Mouse (Mus musculus): ENCODE measurements around the gene Pink1. TPM values are rescaled to one million over a fixed set of nuclear protein-coding genes. Genes with fewer than 3 reads are reported as not detected.

The Pink1 gene
- polyA plus RNA-seq, 1 experiment from 2014 or later, result 24.1 TPM

DNA sequence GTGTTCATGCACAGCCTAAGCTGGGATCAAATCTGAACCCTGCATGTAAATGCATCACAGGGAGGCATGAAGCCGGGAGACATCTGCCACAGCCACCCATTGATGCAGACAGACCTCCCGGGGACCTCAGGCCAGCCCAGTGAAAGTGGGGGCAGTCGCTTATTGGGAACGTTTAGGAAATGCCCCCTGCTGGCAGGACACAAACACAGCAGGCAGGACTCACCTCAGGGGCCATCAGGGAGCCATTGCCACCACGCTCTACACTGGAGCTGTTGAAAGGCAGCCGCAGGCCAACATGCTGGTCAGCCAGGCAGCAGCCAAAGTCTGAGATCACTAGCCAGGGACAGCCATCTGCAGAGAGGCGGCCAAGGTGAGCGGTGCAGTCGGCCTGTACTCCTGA lies 10.3 kb downstream of the Pink1 start:
- no peaks in the 10 kb centered on the region for H3K4me1 ChIP-seq (ENCODE audit: control insufficient read depth, insufficient read depth, low read length)
- H3K9ac ChIP-seq (replicated peaks; ENCODE audit: low read depth, low read length), result no peak overlapping the region
- no peaks in the 10 kb centered on the region for H3K9me3 ChIP-seq (ENCODE audit: control insufficient read depth, low read depth, low read length)
- H3K4me2 ChIP-seq (replicated peaks; ENCODE audit: low read depth, low read length), result no peak overlapping the region
- WGBS, result 73% methylated on average over 9 of the region's 9 CpGs
- peaks cover 22% of the 10 kb centered on the region; the same call in 1 of the 2 replicates for H3K36me3 ChIP-seq (ENCODE audit: control insufficient read depth, insufficient read depth, low read length)
- H3K4me3 ChIP-seq (ENCODE audit: low read depth, low read length), result no peak overlapping the region
- H3K27me3 ChIP-seq (ENCODE audit: control insufficient read depth, insufficient read depth, low read length), result no peaks in the 10 kb centered on the region
- ATAC-seq (ENCODE audit: insufficient number of reproducible peaks, insufficient read depth, low FRiP score, low read depth), result no peak
- H3K27ac ChIP-seq (ENCODE audit: low read length), result no peak overlapping the region

DNA sequence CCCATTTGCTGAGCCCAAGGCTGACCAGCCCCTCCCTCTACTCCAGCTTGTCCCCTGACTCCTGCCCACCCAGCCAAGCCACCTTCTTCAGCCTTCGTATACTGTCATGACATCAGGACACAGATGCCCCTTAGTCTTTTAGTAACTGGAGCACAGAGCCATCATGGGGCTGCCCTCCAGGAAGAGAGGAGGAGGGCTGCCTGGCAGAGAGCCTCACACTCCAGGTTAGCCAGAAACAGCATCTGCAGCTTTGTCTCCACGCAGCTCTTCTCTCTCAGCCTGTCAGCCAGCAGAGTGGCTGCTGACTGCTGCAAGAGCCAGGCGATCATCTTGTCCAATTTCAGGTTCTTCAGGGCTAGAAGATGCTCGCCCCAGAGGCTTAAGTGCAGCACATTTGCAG lies 12.3 kb downstream of the Pink1 start:
- H3K4me1 ChIP-seq (ENCODE audit: control insufficient read depth, insufficient read depth, low read length), result no peaks in the 10 kb centered on the region
- H3K27ac ChIP-seq (ENCODE audit: low read length), result no peak overlapping the region
- no peak overlapping the region for H3K4me2 ChIP-seq (replicated peaks; ENCODE audit: low read depth, low read length)
- no peaks in the 10 kb centered on the region for H3K9me3 ChIP-seq (ENCODE audit: control insufficient read depth, low read depth, low read length)
- no peak overlapping the region for H3K9ac ChIP-seq (replicated peaks; ENCODE audit: low read depth, low read length)
- ATAC-seq (ENCODE audit: insufficient number of reproducible peaks, insufficient read depth, low FRiP score, low read depth), result no peak
- 91% methylated on average over 4 of the region's 4 CpGs for WGBS
- peaks cover 39% of the 10 kb centered on the region for H3K36me3 ChIP-seq (ENCODE audit: control insufficient read depth, insufficient read depth, low read length)
- no peak overlapping the region for H3K4me3 ChIP-seq (ENCODE audit: low read depth, low read length)
- no peaks in the 10 kb centered on the region for H3K27me3 ChIP-seq (ENCODE audit: control insufficient read depth, insufficient read depth, low read length)

DNA sequence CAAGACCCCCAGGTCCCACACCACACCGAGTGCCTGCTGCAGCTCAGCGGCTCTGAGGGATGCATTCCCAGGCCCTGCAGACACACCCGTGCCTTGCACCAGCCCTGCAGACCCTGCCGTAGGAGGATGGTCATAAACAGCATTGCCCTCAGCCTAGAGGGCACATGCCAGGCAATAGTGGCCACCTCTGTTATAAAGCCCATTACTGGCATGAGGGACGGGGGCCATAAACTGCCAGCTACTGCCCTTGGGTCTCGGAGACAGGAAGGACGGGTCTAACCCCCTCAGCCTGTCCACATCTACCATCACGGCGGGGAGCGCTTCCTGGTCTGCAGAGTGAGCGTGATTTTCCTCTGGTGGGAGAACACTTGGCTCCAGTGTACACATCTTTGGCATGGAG lies 13.1 kb downstream of the Pink1 start:
- no peaks in the 10 kb centered on the region for H3K27me3 ChIP-seq (ENCODE audit: control insufficient read depth, insufficient read depth, low read length)
- 86% methylated on average over 11 of the region's 11 CpGs for WGBS

DNA sequence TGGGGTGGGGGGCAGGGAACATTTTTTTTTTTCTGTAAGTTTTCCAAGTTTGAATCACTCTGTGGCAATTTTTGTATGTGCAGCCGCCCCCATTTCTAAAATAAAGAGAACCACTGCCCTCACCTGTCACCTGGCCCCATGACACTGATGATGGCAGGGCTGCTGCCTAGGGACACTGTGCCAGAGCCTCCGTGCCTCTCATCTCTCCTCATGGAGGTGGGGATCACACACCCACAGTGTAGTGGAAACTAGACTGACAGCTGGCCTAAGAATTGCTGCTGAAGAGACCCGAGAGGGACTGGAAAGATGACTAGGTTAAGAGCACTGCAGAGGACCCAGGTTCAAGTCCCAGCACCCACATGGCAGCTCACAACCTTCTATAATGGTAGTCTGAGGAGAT lies 14.0 kb downstream of the Pink1 start:
- peaks cover 53% of the 10 kb centered on the region for H3K36me3 ChIP-seq (ENCODE audit: control insufficient read depth, insufficient read depth, low read length)
- ATAC-seq (ENCODE audit: insufficient number of reproducible peaks, insufficient read depth, low FRiP score, low read depth), result no peak
- no peaks in the 10 kb centered on the region for H3K27me3 ChIP-seq (ENCODE audit: control insufficient read depth, insufficient read depth, low read length)
- no peak overlapping the region for H3K27ac ChIP-seq (ENCODE audit: low read length)
- no peak overlapping the region for H3K4me3 ChIP-seq (ENCODE audit: low read depth, low read length)
- WGBS, result 91% methylated on average over 3 of the region's 3 CpGs
- no peaks in the 10 kb centered on the region for H3K4me1 ChIP-seq (ENCODE audit: control insufficient read depth, insufficient read depth, low read length)
- no peak overlapping the region for H3K9ac ChIP-seq (replicated peaks; ENCODE audit: low read depth, low read length)
- H3K9me3 ChIP-seq (ENCODE audit: control insufficient read depth, low read depth, low read length), result no peaks in the 10 kb centered on the region
- no peak overlapping the region for H3K4me2 ChIP-seq (replicated peaks; ENCODE audit: low read depth, low read length)

More for the DNA sequence above, 13.1 kb downstream of the Pink1 start:
- no peaks in the 10 kb centered on the region for H3K4me1 ChIP-seq (ENCODE audit: control insufficient read depth, insufficient read depth, low read length)
- no peak for ATAC-seq (ENCODE audit: insufficient number of reproducible peaks, insufficient read depth, low FRiP score, low read depth)
- H3K4me2 ChIP-seq (replicated peaks; ENCODE audit: low read depth, low read length), result no peak overlapping the region
- H3K9me3 ChIP-seq (ENCODE audit: control insufficient read depth, low read depth, low read length), result no peaks in the 10 kb centered on the region
- H3K9ac ChIP-seq (replicated peaks; ENCODE audit: low read depth, low read length), result no peak overlapping the region
- H3K27ac ChIP-seq (ENCODE audit: low read length), result no peak overlapping the region
- H3K36me3 ChIP-seq (ENCODE audit: control insufficient read depth, insufficient read depth, low read length), result peaks cover 45% of the 10 kb centered on the region
- H3K4me3 ChIP-seq (ENCODE audit: low read depth, low read length), result no peak overlapping the region

DNA sequence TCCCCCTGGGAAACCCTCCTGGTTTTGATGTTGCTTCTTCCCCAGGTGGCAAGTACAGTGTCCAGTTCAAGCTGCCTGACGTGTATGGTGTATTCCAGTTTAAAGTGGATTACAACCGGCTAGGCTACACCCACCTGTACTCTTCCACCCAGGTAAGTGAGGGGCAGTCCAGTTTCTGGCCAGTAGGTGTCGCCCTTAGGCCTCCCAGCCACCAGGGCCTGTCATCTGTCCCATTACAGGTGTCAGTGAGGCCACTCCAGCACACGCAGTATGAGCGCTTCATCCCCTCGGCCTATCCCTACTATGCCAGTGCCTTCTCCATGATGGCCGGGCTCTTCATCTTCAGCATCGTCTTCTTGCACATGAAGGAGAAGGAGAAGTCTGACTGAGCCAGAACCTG lies 14.5 kb downstream of the Pink1 start:
- ATAC-seq (ENCODE audit: insufficient number of reproducible peaks, insufficient read depth, low FRiP score, low read depth), result peak; percentile 35; the same call in 1 of the 2 replicates
- Histone ChIP-seq H3K27ac (ENCODE audit: low read length) (no peak overlapping the region), H3K4me1 (ENCODE audit: control insufficient read depth, insufficient read depth, low read length) (no peaks in the 10 kb centered on the region), H3K36me3 (ENCODE audit: control insufficient read depth, insufficient read depth, low read length) (peaks cover 55% of the 10 kb centered on the region), H3K27me3 (ENCODE audit: control insufficient read depth, insufficient read depth, low read length) (no peaks in the 10 kb centered on the region), H3K9me3 (ENCODE audit: control insufficient read depth, low read depth, low read length) (no peaks in the 10 kb centered on the region), H3K4me2 (replicated peaks; ENCODE audit: low read depth, low read length) (no peak overlapping the region), H3K4me3 (ENCODE audit: low read depth, low read length) (no peak overlapping the region), H3K9ac (replicated peaks; ENCODE audit: low read depth, low read length) (no peak overlapping the region)
- 60% methylated on average over 8 of the region's 8 CpGs for WGBS

DNA sequence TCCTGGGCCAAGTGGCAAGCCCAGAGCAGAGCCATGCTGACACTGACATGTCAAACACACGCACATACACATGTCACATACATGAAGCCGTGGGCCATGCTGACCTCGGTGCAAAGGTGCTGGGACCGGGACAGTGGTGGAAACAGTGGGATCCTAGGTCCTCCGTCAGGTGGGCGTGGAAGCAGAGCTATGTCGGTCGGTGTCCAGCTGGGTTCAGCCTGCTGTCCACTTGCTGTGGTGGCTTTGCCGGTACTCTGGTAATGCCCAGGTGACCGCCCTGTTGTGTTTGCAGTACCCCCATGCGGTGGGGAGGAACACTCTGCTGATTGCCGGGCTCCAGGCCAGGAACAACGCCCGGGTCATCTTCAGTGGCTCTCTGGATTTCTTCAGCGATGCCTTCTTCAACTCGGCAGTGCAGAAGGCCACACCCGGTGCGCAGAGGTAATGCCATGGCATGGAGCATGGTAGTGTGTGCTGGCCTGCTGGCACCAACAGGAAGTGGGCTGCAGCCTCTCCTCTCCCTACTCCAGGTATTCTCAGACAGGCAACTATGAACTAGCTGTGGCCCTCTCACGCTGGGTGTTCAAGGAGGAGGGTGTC lies 15.7 kb downstream of the Pink1 start:
- Histone ChIP-seq H3K9ac (replicated peaks; ENCODE audit: low read depth, low read length) (no peak overlapping the region), H3K4me3 (ENCODE audit: low read depth, low read length) (no peak overlapping the region), H3K4me1 (ENCODE audit: control insufficient read depth, insufficient read depth, low read length) (no peaks in the 10 kb centered on the region; the same call in 1 of the 2 replicates), H3K4me2 (replicated peaks; ENCODE audit: low read depth, low read length) (no peak overlapping the region), H3K36me3 (ENCODE audit: control insufficient read depth, insufficient read depth, low read length) (peaks cover 55% of the 10 kb centered on the region), H3K27me3 (ENCODE audit: control insufficient read depth, insufficient read depth, low read length) (no peaks in the 10 kb centered on the region), H3K27ac (ENCODE audit: low read length) (no peak overlapping the region), H3K9me3 (ENCODE audit: control insufficient read depth, low read depth, low read length) (no peaks in the 10 kb centered on the region)
- ATAC-seq (ENCODE audit: insufficient number of reproducible peaks, insufficient read depth, low FRiP score, low read depth), result no peak
- 95% methylated on average over 19 of the region's 19 CpGs for WGBS

DNA sequence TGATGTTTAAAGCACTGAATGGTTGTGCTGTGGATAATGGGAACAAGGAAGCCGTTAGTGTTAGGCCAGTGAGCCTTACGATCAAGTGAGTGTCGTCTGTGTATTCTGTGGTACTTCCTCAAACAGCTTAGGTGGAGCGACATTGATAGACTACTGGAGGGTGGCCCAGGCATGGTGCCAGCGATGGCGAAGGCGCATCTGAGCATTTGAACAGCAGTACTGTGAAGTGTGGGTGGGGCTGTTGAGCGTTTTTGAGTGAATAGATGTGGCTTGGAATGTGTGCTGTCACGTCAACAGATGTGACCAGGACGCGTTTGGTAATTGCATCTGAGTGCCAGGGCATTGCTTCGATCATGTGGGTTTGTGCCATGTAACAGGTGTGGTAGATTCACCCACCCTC lies 18.4 kb downstream of the Pink1 start:
- H3K36me3 ChIP-seq (ENCODE audit: control insufficient read depth, insufficient read depth, low read length), result peaks cover 51% of the 10 kb centered on the region

DNA sequence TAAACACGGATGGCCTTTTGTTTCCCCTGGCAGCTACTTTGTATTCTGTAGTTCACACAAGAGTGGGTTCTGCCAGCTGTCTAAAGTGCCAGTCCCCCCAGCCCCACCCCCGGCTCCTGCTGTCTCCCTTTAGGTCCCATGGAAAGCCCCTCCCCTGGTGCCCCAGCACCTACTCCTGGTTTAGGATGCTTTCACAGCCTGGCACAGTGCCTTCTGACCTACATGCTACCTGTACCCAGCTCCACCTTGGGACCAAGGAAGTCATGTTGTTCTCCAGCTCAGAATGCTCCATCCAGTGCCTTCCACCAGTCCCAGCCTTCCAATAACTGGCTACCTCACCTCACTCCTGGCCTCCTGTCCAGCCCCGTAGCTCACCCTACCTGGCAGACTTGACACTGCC lies 19.1 kb downstream of the Pink1 start:
- Histone ChIP-seq H3K4me3 (ENCODE audit: low read depth, low read length) (no peak overlapping the region), H3K27me3 (ENCODE audit: control insufficient read depth, insufficient read depth, low read length) (no peaks in the 10 kb centered on the region), H3K9ac (replicated peaks; ENCODE audit: low read depth, low read length) (no peak overlapping the region), H3K36me3 (ENCODE audit: control insufficient read depth, insufficient read depth, low read length) (peaks cover 45% of the 10 kb centered on the region), H3K4me1 (ENCODE audit: control insufficient read depth, insufficient read depth, low read length) (peaks cover 9% of the 10 kb centered on the region; the same call in 1 of the 2 replicates), H3K9me3 (ENCODE audit: control insufficient read depth, low read depth, low read length) (no peaks in the 10 kb centered on the region), H3K4me2 (replicated peaks; ENCODE audit: low read depth, low read length) (no peak overlapping the region), H3K27ac (ENCODE audit: low read length) (no peak overlapping the region)
- 80% methylated on average over 3 of the region's 3 CpGs for WGBS
- ATAC-seq (ENCODE audit: insufficient number of reproducible peaks, insufficient read depth, low FRiP score, low read depth), result no peak

More for the DNA sequence above, 18.4 kb downstream of the Pink1 start:
- Histone ChIP-seq H3K4me1 (ENCODE audit: control insufficient read depth, insufficient read depth, low read length) (peaks cover 9% of the 10 kb centered on the region; the same call in 1 of the 2 replicates), H3K27ac (ENCODE audit: low read length) (no peak overlapping the region), H3K4me2 (replicated peaks; ENCODE audit: low read depth, low read length) (no peak overlapping the region), H3K27me3 (ENCODE audit: control insufficient read depth, insufficient read depth, low read length) (no peaks in the 10 kb centered on the region), H3K9me3 (ENCODE audit: control insufficient read depth, low read depth, low read length) (no peaks in the 10 kb centered on the region), H3K4me3 (ENCODE audit: low read depth, low read length) (no peak overlapping the region), H3K9ac (replicated peaks; ENCODE audit: low read depth, low read length) (no peak overlapping the region)
- 90% methylated on average over 12 of the region's 12 CpGs for WGBS
- ATAC-seq (ENCODE audit: insufficient number of reproducible peaks, insufficient read depth, low FRiP score, low read depth), result no peak
